Mouse (Mus musculus) left cerebral cortex, postnatal 36 days (tissue): ENCODE results near the gene Mast3. TPM values are rescaled to one million over a fixed set of nuclear protein-coding genes. Genes with fewer than 3 reads are reported as not detected.
A peak's percentile ranks its signal among the peaks of the same experiment; 100 is the strongest.

Source experiments
- DNase-seq, 2 experiments: peaks; one replicate each; pipeline ENCODE4 v3.0.0; 2021 to 2022; ENCODE audit warnings: low spot score in 2 of 2, mixed read lengths in 1 of 2
- intact Hi-C: fragments of 180-260 bp; cut with DNase I; formaldehyde crosslinking; loops from one replicate; pipeline ENCODE4 v1.15.1; 2025
- total RNA-seq, 2 experiments: library from RNA; stranded (reverse); gene quantifications; 2 replicates each; pipeline ENCODE4 v1.2.3; 2021

The Mast3 gene
- total RNA-seq, 2 experiments from 2014 or later: 312 to 338 TPM

- intact Hi-C loops: no loop called here
- no peak for DNase-seq
Observed at GRCm38 (mm10) chr8:70789046-70789445, 15.8 kb downstream of the Mast3 start.

GRCm38 (mm10) chr8:70787941-70788667 is 16.8 kb downstream of the Mast3 start:
- DNase-seq: no peak
- intact Hi-C loops: no loop called here

- no peak for DNase-seq
- intact Hi-C loops: no loop called here
Observed at GRCm38 (mm10) chr8:70787051-70787445, 17.8 kb downstream of the Mast3 start.

- no peak for DNase-seq
- intact Hi-C loops: no loop called here
Observed at GRCm38 (mm10) chr8:70786291-70787050, 18.4 kb downstream of the Mast3 start.

- intact Hi-C loops: no loop called here
- peak; percentile 37 to 55 for DNase-seq
Observed at GRCm38 (mm10) chr8:70780093-70780492, 24.8 kb downstream of the Mast3 start.

- peak; percentile 98 to 99 for DNase-seq
- intact Hi-C loops: loop anchor here (2.0 kb wide), 1 partner anchor 16 kb away; no protein-coding TSS in a partner anchor
Observed at GRCm38 (mm10) chr8:70776496-70777444, 28.1 kb downstream of the Mast3 start, which contains the start of gene Pik3r2. Gene Pik3r2, minus strand, starts transcription at chr8:70776713.

GRCm38 (mm10) chr8:70775851-70776495 is 28.9 kb downstream of the Mast3 start:
- intact Hi-C loops: loop anchor here (2.0 kb wide), 1 partner anchor 17 kb away; no protein-coding TSS in a partner anchor
- peak in 1 of 2 experiments; percentile 32 for DNase-seq

GRCm38 (mm10) chr8:70775227-70775626 is 29.6 kb downstream of the Mast3 start:
- DNase-seq: no peak
- intact Hi-C loops: no loop called here

- no peak for DNase-seq
- intact Hi-C loops: no loop called here
Observed at GRCm38 (mm10) chr8:70774740-70775139, 30.1 kb downstream of the Mast3 start.

GRCm38 (mm10) chr8:70773833-70774232 is 31.0 kb downstream of the Mast3 start:
- intact Hi-C loops: no loop called here
- peak; percentile 61 to 64 for DNase-seq

- no peak for DNase-seq
- intact Hi-C loops: no loop called here
Observed at GRCm38 (mm10) chr8:70773410-70773809, 31.4 kb downstream of the Mast3 start.

- DNase-seq: no peak
- intact Hi-C loops: no loop called here
Observed at GRCm38 (mm10) chr8:70772890-70773289, 32.0 kb downstream of the Mast3 start.

GRCm38 (mm10) chr8:70772075-70772474 is 32.8 kb downstream of the Mast3 start:
- intact Hi-C loops: no loop called here
- DNase-seq: no peak

- intact Hi-C loops: no loop called here
- no peak for DNase-seq
Observed at GRCm38 (mm10) chr8:70771217-70771616, 33.6 kb downstream of the Mast3 start.

- DNase-seq: no peak
- intact Hi-C loops: no loop called here
Observed at GRCm38 (mm10) chr8:70770748-70771147, 34.1 kb downstream of the Mast3 start.

- intact Hi-C loops: loop anchor here (5.0 kb wide), 1 partner anchor 72 kb away; no protein-coding TSS in a partner anchor
- DNase-seq: no peak
Observed at GRCm38 (mm10) chr8:70769858-70770257, 35.0 kb downstream of the Mast3 start.

- intact Hi-C loops: loop anchor here (5.0 kb wide), 1 partner anchor 73 kb away; no protein-coding TSS in a partner anchor
- peak; percentile 92 to 94 for DNase-seq
Observed at GRCm38 (mm10) chr8:70769359-70769758, 35.5 kb downstream of the Mast3 start.

- intact Hi-C loops: loop anchor here (5.0 kb wide), 1 partner anchor 73 kb away; no protein-coding TSS in a partner anchor
- no peak for DNase-seq
Observed at GRCm38 (mm10) chr8:70768956-70769355, 35.9 kb downstream of the Mast3 start.

- DNase-seq: no peak
- intact Hi-C loops: loop anchor here (5.0 kb wide), 1 partner anchor 74 kb away; no protein-coding TSS in a partner anchor
Observed at GRCm38 (mm10) chr8:70768231-70768776, 36.5 kb downstream of the Mast3 start.
